Mouse (Mus musculus): Measurements from ENCODE around the gene Dapk1. TPM values are rescaled to one million over a fixed set of nuclear protein-coding genes. Genes with fewer than 3 reads are reported as not detected.

Dapk1 gene
- total RNA-seq, 2 experiments from 2014 or later, result 25.1 to 29.6 TPM

- no peak for DNase-seq
Observed at GRCm38 (mm10) chr13:60690921-60691320, 89.2 kb downstream of the Dapk1 start.

GRCm38 (mm10) chr13:60691940-60692339 is 90.2 kb downstream of the Dapk1 start:
- DNase-seq, result no peak

- DNase-seq, result no peak
Observed at GRCm38 (mm10) chr13:60695186-60695980, 93.6 kb downstream of the Dapk1 start.

GRCm38 (mm10) chr13:60696323-60696722 is 94.6 kb downstream of the Dapk1 start:
- no peak for DNase-seq

GRCm38 (mm10) chr13:60696741-60697140 is 95.0 kb downstream of the Dapk1 start:
- no peak for DNase-seq

GRCm38 (mm10) chr13:60698021-60698420 is 96.3 kb downstream of the Dapk1 start:
- DNase-seq, result no peak

GRCm38 (mm10) chr13:60701671-60702171 is 100.0 kb downstream of the Dapk1 start:
- no peak for DNase-seq

- DNase-seq, result no peak
Observed at GRCm38 (mm10) chr13:60707541-60708468, 106.1 kb downstream of the Dapk1 start.

- DNase-seq, result no peak
Observed at GRCm38 (mm10) chr13:60709136-60709535, 107.4 kb downstream of the Dapk1 start.

GRCm38 (mm10) chr13:60710963-60711362 is 109.2 kb downstream of the Dapk1 start:
- DNase-seq, result no peak

- no peak for DNase-seq
Observed at GRCm38 (mm10) chr13:60713537-60713936, 111.8 kb downstream of the Dapk1 start.

GRCm38 (mm10) chr13:60716107-60716506 is 114.4 kb downstream of the Dapk1 start:
- no peak for DNase-seq

GRCm38 (mm10) chr13:60717421-60717820 is 115.7 kb downstream of the Dapk1 start:
- DNase-seq, result no peak

GRCm38 (mm10) chr13:60719581-60719980 is 117.8 kb downstream of the Dapk1 start:
- DNase-seq, result no peak

- DNase-seq, result no peak
Observed at GRCm38 (mm10) chr13:60722763-60723162, 121.0 kb downstream of the Dapk1 start.

- no peak for DNase-seq
Observed at GRCm38 (mm10) chr13:60728276-60729054, 126.7 kb downstream of the Dapk1 start.

- no peak for DNase-seq
Observed at GRCm38 (mm10) chr13:60729055-60729402, 127.3 kb downstream of the Dapk1 start.

GRCm38 (mm10) chr13:60730587-60730986 is 128.8 kb downstream of the Dapk1 start:
- DNase-seq, result no peak

GRCm38 (mm10) chr13:60731001-60731400 is 129.3 kb downstream of the Dapk1 start:
- no peak for DNase-seq

- no peak for DNase-seq
Observed at GRCm38 (mm10) chr13:60735306-60735705, 133.6 kb downstream of the Dapk1 start.

GRCm38 (mm10) chr13:60736421-60737105 is 134.8 kb downstream of the Dapk1 start:
- no peak for DNase-seq

All from gastrocnemius, postnatal 10 days (tissue).